Mouse (Mus musculus) kidney, postnatal 4 days (tissue): Measurements from ENCODE around the gene Ttll13.

ENCODE experiments used
- DNase-seq, 2 experiments: peaks; one replicate each; pipeline ENCODE4 v3.0.0; 2021; ENCODE audit warnings: mixed read lengths in 2 of 2

Ttll13 gene

GRCm38 (mm10) chr7:80215398-80215797 lies 30.8 kb upstream of the Ttll13 start:
- DNase-seq, result peak; percentile 87 to 88

- no peak for DNase-seq
Observed at GRCm38 (mm10) chr7:80216566-80216965, 29.6 kb upstream of the Ttll13 start.

GRCm38 (mm10) chr7:80218666-80219065 lies 27.5 kb upstream of the Ttll13 start:
- no peak for DNase-seq

- no peak for DNase-seq
Observed at GRCm38 (mm10) chr7:80220237-80220797, 25.9 kb upstream of the Ttll13 start.

GRCm38 (mm10) chr7:80221179-80221750 lies 24.9 kb upstream of the Ttll13 start:
- no peak for DNase-seq

- DNase-seq, result no peak
Observed at GRCm38 (mm10) chr7:80227065-80227464, 19.1 kb upstream of the Ttll13 start.

- DNase-seq, result no peak
Observed at GRCm38 (mm10) chr7:80230196-80230595, 16.0 kb upstream of the Ttll13 start.

- no peak for DNase-seq
Observed at GRCm38 (mm10) chr7:80231971-80232488, 14.1 kb upstream of the Ttll13 start.

- DNase-seq, result peak; percentile 96 to 98
Observed at GRCm38 (mm10) chr7:80232489-80233029, 13.6 kb upstream of the Ttll13 start, which contains the start of the genes Cib1 and Gdpgp1. Gene Cib1 (minus strand): TSS chr7:80232813. Gene Gdpgp1 (plus strand): TSS chr7:80232865.

- no peak for DNase-seq
Observed at GRCm38 (mm10) chr7:80233799-80234198, 12.4 kb upstream of the Ttll13 start.

GRCm38 (mm10) chr7:80238542-80238941 lies 7.6 kb upstream of the Ttll13 start:
- no peak for DNase-seq

GRCm38 (mm10) chr7:80241661-80242060 lies 4.5 kb upstream of the Ttll13 start:
- no peak for DNase-seq

- no peak for DNase-seq
Observed at GRCm38 (mm10) chr7:80244851-80245250, 1.3 kb upstream of the Ttll13 start.

- no peak for DNase-seq
Observed at GRCm38 (mm10) chr7:80246859-80247258, 683 bp downstream of the Ttll13 start.

- no peak for DNase-seq
Observed at GRCm38 (mm10) chr7:80252437-80252836, 6.3 kb downstream of the Ttll13 start.

GRCm38 (mm10) chr7:80252886-80253285 lies 6.7 kb downstream of the Ttll13 start:
- DNase-seq, result no peak

- no peak for DNase-seq
Observed at GRCm38 (mm10) chr7:80255981-80256380, 9.8 kb downstream of the Ttll13 start.

- DNase-seq, result no peak
Observed at GRCm38 (mm10) chr7:80257706-80258105, 11.5 kb downstream of the Ttll13 start.

GRCm38 (mm10) chr7:80260625-80261371 lies 14.6 kb downstream of the Ttll13 start, which contains the start of gene Ngrn:
Gene Ngrn (plus strand): TSS chr7:80261215.
- peak; percentile 89 to 94 for DNase-seq

- DNase-seq, result no peak
Observed at GRCm38 (mm10) chr7:80261372-80261990, 15.3 kb downstream of the Ttll13 start.

- DNase-seq, result no peak
Observed at GRCm38 (mm10) chr7:80264606-80265005, 18.4 kb downstream of the Ttll13 start.

- DNase-seq, result no peak
Observed at GRCm38 (mm10) chr7:80267764-80268163, 21.6 kb downstream of the Ttll13 start.
